Mouse (Mus musculus) left cerebral cortex, postnatal 36 days (tissue): ENCODE measurements around the gene Nup107. TPM values are rescaled to one million over a fixed set of nuclear protein-coding genes. Genes with fewer than 3 reads are reported as not detected.

Experiments
- DNase-seq, 2 experiments: peaks; one replicate each; pipeline ENCODE4 v3.0.0; 2021 to 2022; ENCODE audit warnings: low spot score in 2 of 2, mixed read lengths in 1 of 2
- intact Hi-C: fragments of 180-260 bp; cut with DNase I; formaldehyde crosslinking; loops from one replicate; pipeline ENCODE4 v1.15.1; 2025
- total RNA-seq, 2 experiments: library from RNA; stranded (reverse); gene quantifications; 2 replicates each; pipeline ENCODE4 v1.2.3; 2021

The Nup107 gene
- total RNA-seq, 2 experiments from 2014 or later = 12.8 to 15.5 TPM

DNA sequence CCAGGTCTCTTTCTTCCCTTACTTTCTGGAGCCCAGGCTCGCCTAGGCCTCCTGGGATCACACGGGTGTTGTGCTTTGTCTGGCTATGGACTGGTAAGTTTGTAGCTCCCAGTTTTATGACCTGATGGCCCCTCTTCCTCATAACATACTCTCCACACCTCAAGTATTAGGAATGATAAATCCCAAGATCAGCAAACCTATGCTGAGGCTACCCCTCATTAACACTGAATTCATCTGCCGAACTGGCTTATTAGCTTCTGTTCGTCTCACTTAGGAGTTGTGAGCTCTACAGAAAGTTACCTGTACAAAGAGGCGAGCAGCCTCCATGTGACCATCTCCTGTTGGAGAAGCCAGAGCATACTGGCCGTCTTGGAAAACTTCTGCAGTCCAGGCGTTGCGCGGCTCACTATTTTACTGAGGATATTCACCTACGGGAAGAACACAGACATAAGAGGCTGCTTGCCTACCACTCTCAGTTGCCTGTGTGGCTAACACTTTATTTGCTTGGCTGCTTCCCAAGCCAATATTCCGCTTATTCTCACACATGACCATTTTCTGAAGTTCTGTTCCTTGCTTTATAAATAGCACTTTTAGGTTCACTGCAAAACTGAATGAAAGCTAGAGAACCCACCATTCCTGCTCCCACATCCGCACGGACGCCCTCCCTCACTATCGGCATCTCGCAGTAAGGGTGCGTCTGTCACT, 11.3 kb downstream of the Nup107 start:
- no peak for DNase-seq
- intact Hi-C loops = no loop called here

- no peak for DNase-seq
- intact Hi-C loops = no loop called here
These were observed 12.1 kb downstream of the Nup107 start for GRCm38 (mm10) chr10:117780306-117780911.

DNA sequence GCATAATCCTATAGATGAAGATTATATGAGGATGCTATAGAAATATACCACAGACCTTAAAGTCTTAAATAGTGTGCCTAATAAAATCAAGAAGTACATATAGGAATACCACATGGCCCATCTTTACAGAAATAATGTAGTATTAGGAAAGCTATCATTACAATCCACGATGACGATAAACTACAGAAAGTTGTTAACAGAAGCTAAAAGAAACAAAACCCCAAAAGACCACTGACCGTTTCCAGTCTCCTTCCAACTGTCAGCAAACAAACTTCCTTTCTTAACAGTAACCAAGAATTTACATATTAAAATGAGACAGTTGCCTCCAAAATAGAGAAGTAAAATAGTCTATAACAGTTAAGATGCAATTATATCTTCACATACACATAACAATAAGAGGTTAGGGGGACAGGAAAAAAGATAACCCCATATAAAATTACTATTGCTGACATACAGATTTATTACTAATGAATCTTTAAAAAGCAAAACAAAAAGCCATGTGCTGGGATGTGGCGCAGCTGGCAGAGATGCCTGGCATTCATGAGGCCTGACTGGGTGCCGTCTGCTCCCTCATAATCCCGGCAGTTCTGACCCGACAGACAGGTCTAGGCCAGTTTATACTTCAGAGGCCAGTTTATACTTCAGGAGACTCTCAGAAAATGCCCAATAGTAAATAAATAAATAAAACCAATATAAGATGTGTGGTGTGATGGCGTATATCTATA, 12.8 kb downstream of the Nup107 start:
- no peak for DNase-seq
- intact Hi-C loops = no loop called here

GRCm38 (mm10) chr10:117778951-117779350, 13.6 kb downstream of the Nup107 start:
- intact Hi-C loops = no loop called here
- DNase-seq = no peak

DNA sequence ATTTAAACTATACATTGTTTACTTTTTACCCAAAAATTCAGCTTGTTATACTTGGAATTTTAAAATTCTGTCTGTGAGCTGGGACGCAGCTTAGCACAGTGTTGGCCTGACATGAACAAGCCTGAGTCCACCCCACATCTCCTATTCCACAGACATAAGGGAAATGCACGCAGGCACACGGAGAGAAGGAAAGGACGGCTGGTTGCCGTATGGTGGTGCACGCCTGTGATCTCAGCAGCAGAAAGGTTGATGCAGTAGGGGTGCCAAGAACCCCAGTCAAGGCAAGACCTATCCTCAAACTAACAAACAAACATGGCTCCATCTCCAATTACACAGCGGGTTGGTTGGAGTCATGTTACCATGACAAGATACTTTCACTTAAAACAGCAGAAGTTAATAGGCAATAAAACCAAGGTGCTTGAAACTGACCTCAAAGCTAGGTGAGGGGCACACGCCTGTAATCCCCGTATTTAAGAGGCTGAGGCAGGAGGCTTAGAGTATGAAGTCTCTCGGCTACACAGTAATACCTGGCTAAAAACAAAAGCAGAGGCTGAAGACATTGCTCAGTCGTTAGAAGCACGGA, 14.1 kb downstream of the Nup107 start:
- intact Hi-C loops = no loop called here
- DNase-seq = no peak

DNA sequence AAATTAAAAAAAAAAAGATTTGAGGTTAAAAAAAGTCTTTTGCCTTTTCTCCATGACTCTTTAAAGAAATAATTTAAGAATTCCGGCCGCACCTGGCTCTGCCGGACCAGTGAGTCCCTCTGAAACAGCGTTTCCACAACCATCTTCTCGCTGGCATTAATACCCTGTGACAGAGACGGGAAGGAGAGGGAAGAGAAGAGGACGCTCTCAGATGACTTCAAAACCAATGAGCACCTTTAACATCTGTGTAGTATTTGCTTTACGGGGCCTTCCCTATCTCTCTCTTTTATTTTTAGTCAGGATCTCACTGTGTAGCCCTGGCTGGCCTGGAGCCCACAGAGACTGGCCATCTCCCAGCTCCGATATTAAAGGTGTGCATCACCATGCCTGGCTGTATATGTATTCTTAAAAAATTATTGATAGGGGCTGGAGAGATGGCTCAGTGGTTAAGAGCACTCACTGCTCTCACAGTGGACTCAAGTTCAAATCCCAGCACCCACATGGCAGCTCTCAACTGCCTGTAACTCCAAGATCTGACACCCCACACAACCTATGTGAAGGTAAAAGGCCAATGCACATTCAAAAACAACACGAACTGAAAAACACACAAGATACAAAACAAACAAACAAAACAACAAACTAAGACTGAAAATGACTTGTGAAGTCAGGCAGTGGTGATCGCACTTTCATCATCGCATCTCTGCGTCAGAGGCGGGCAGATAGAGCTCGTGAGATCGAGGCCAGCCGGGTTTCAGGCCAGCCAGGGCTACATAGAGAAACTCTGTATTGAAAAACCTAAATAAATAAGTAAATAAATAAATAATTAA, 14.8 kb downstream of the Nup107 start:
- DNase-seq = no peak
- intact Hi-C loops = no loop called here

GRCm38 (mm10) chr10:117777103-117777470, 15.4 kb downstream of the Nup107 start:
- intact Hi-C loops = no loop called here
- DNase-seq = no peak

- no peak for DNase-seq
- intact Hi-C loops = no loop called here
These were observed 16.0 kb downstream of the Nup107 start for GRCm38 (mm10) chr10:117776281-117777102.

DNA sequence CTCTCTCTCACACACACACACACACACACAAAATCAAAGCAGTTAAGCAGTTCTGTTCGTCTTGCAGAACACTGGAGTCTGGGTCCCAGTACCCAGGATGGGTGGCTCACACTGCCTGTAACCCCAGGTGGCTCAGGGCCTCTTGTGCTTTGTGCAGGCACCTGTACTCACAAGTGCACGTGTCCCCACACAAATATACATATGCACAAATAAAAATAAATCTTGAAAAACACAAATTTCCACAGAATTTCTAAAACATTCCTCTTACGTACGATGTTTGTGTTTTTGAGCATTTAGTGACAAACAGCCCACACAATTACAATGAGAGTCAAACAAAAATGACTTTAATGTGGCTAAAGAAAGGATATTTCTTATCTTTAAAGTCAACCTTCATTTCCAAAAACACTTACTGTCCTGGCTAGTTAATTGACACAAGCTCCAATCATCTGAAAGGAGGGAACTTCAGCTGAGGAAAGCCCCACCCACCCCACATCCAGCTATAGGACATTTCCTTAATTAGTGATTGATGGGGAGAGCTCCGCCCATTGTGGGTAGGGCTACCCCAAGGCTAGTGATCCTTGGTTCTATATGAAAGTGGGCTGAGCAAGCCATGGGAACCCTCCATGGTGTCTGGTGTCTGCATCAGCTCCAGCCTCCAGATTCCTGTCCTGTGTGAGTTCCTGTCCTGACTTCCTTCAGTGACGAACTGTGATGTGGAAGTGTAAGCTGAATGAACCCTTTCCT, 16.9 kb downstream of the Nup107 start:
- DNase-seq = no peak
- intact Hi-C loops = no loop called here

DNA sequence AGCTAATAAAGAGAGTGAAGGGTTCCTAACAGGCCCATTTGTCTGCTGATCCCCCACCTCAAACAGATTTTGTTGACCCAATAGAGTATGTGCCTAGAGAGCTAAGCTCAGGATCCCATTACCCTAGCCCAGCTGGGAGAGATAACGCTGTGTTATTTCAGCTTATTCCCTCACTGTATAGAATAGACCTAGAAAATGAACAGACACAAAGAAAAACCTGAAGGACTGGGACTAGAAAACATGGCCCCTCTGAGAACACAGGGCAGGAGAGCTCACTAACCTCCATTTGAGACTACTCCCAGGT, 17.7 kb downstream of the Nup107 start:
- intact Hi-C loops = no loop called here
- no peak for DNase-seq

GRCm38 (mm10) chr10:117774011-117774816, 18.3 kb downstream of the Nup107 start:
- intact Hi-C loops = no loop called here
- DNase-seq = no peak

DNA sequence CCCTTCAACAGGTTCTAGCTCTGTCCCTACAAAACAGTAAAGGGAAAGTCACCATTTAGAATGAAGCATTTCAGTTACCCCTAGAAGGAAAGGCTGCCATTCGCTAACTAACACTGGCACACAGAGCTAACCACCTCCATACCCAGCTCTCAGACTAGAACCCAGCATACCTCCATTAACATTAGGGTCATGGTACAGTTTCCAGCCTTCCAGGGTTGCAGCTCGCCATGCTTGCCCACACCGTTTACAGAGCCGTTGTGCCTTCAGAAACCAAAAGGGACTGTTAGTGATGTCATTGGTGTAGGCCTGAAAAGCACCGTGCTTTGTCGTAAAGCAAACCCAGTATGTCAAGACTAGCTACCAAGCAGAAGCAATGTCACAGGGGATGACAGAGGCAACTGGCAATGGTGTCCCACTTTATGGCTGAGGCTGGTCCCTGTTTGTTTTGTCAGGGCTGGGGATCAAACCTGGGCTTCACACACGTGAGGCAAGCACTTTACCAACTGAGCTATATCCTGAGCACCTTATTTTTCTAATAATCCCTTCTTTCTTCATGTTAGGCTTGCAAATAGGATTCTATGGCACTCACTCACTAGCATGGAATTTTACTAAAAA, 19.3 kb downstream of the Nup107 start:
- DNase-seq = no peak
- intact Hi-C loops = no loop called here

DNA sequence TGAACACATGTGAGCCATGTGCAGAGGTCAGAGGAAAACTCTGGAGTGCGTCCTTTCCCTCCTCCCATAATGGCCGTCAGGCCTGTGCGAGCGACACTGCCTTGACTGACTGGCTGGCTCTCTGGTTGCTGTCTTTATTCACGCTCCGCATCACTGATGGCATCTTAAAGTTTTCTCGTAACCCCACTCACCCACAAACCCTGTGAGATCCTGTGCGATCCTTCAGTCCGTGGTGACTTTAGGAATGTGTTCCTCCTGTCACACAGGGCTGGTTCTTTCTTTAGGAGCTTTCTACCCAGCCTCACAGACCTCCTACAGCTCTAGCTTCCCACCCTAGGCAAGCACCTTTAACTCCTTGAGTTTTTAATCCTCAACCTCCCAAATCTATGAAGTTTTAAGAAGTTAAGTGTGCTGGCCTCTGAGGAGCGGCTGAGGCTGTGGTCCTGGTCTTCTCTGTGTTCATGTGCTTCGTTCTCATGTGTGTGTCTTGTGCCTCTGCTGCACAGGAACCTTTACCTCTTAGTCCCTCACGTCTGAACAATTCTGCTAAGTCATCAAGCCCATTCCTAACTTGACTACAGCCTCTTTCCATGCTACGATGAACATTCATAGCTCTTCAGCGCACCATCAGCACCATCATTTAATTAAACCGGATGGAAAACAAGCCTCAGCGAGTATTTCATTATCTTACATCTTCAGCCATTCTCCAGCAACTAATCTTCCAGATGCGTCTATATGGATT, 20.0 kb downstream of the Nup107 start:
- DNase-seq = no peak
- intact Hi-C loops = no loop called here

GRCm38 (mm10) chr10:117771131-117771510, 21.4 kb downstream of the Nup107 start:
- intact Hi-C loops = no loop called here

DNA sequence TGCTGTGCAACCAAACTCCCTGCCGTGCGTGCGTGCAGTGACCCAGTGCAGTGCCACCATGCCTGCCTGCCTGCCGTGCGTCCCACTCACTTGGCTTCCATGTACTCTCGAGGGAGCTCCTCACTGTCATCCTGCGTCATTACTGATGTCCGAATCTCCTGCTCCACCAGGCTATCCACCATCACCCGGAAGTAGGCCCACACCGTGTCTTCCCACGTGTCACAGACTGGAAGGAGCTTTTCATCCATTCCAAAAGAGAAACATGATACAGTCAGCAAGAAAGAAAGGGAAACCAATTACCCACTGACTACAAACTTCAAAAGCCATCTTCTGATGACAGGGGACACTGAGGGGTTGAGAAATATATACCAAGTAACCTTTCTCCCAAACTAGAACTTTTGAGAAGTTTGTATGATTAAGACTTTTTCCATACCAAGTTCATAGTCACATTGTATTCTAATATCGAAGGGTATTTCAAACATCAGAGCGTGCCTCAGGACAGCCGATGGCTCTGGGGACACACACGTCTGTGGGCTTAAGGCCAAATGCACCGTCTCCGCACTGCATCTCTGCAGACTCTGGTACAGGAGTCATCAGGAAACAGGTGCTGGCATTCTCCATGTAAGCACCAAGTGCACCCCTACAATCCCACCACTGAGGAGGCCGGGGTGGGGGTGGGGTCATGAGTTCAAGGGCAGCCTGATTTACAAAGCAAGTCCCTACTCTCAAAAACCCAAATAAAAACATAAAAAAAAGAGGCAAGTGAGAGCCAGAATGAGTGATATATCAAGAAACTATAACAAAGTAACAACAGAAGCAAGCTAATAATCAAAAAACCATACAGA, 22.0 kb downstream of the Nup107 start:
- intact Hi-C loops = no loop called here
- DNase-seq = no peak

More at GRCm38 (mm10) chr10:117771131-117771510, 21.4 kb downstream of the Nup107 start:
- DNase-seq = no peak
